Mouse (Mus musculus) stomach, postnatal 0 days (tissue): ENCODE data around the gene Fam189a1. TPM values are rescaled to one million over a fixed set of nuclear protein-coding genes. Genes with fewer than 3 reads are reported as not detected.

Source experiments
- ATAC-seq: fragments of 200-750 bp; cut with Nextera tagmentation; 2 replicates; pipeline ENCODE4 v1.8.0; 2017; ENCODE audit not compliant: low FRiP score, low TSS enrichment
- DNase-seq: peaks from one replicate; pipeline ENCODE4 v3.0.0-alpha.2; 2016; ENCODE audit warnings: low spot score
- H3K27ac ChIP-seq: fragments of 300-500 bp; sonication (generic); replicated peaks from 2 replicates; pipeline ENCODE4 v1.5.1; 2014; ENCODE audit warnings: mild to moderate bottlenecking, control low read depth
- H3K27me3 ChIP-seq: fragments of 300-500 bp; sonication (generic); 2 replicates; pipeline ENCODE4 v1.6.1; 2014; ENCODE audit warnings: low read length; ENCODE audit not compliant: control insufficient read depth, insufficient read depth
- H3K36me3 ChIP-seq: fragments of 300-500 bp; sonication (generic); 2 replicates; pipeline ENCODE4 v1.6.1; 2014; ENCODE audit warnings: low read length, mixed read lengths; ENCODE audit not compliant: control insufficient read depth, insufficient read depth
- H3K4me1 ChIP-seq: fragments of 300-500 bp; sonication (generic); replicated peaks from 2 replicates; pipeline ENCODE4 v1.6.1; 2014; ENCODE audit warnings: antibody characterized with exemption; ENCODE audit not compliant: control insufficient read depth, insufficient read depth
- H3K4me2 ChIP-seq: fragments of 300-500 bp; sonication (generic); replicated peaks from 2 replicates; pipeline ENCODE4 v1.6.1; 2014; ENCODE audit warnings: low read depth, mild to moderate bottlenecking, control low read depth, moderate library complexity
- H3K4me3 ChIP-seq: fragments of 300-500 bp; sonication (generic); 2 replicates; pipeline ENCODE4 v1.5.1; 2014; ENCODE audit warnings: low read depth, low read length, control low read depth
- H3K9ac ChIP-seq: fragments of 300-500 bp; sonication (generic); 2 replicates; pipeline ENCODE4 v1.6.1; 2014; ENCODE audit warnings: mild to moderate bottlenecking, low read length, control low read depth, mixed read lengths
- H3K9me3 ChIP-seq: fragments of 300-500 bp; sonication (generic); 2 replicates; pipeline ENCODE4 v1.6.1; 2016; ENCODE audit warnings: low read length; ENCODE audit not compliant: control insufficient read depth
- CTCF ChIP-seq: IDR thresholded peaks from 2 replicates; pipeline ENCODE4 v1.5.1; 2016; ENCODE audit warnings: antibody characterized with exemption, low read depth, mild to moderate bottlenecking, moderate library complexity
- EP300 ChIP-seq: optimal IDR thresholded peaks from 2 replicates; pipeline ENCODE3; 2016; ENCODE audit warnings: antibody characterized with exemption
- WGBS: fragments of 180-500 bp; shearing (Covaris S2); extraction: QIAGEN DNeasy Blood & Tissue Kit; methylation state at CpG from one replicate; pipeline ENCODE4 v1.1.7; 2014; 5-methylcytosine and 5-hydroxymethylcytosine counted together
- polyA plus RNA-seq: library from polyadenylated mRNA; unstranded; fragments of >200 nt; fragmentation: Nextera tagmentation; extraction: Ambion mirVana; gene quantifications from 2 replicates; pipeline ENCODE4 v1.2.1, GENCODE M21; 2015

The Fam189a1 gene
- polyA plus RNA-seq, 1 experiment from 2014 or later: 0.25 TPM

GRCm38 (mm10) chr7:65141907-65142698 lies 14.3 kb downstream of the Fam189a1 start:
- Histone ChIP-seq H3K4me2 (no peak overlapping the region), H3K27ac (no peak overlapping the region), H3K27me3 (no peaks in the 10 kb centered on the region), H3K4me3 (no peak overlapping the region), H3K36me3 (no peaks in the 10 kb centered on the region), H3K9me3 (no peaks in the 10 kb centered on the region), H3K9ac (no peak overlapping the region), H3K4me1 (no peaks in the 10 kb centered on the region)
- DNase-seq: no peak
- ATAC-seq: no peak
- WGBS: 43% methylated on average over 6 of the region's 6 CpGs
- TF ChIP-seq EP300 (no peak), CTCF (no peak)

- Histone ChIP-seq H3K4me3 (no peak overlapping the region), H3K36me3 (no peaks in the 10 kb centered on the region), H3K4me2 (no peak overlapping the region), H3K9ac (no peak overlapping the region), H3K4me1 (no peaks in the 10 kb centered on the region), H3K27me3 (no peaks in the 10 kb centered on the region), H3K9me3 (no peaks in the 10 kb centered on the region), H3K27ac (no peak overlapping the region)
- WGBS: 67% methylated on average over 5 of the region's 5 CpGs
- TF ChIP-seq EP300: no peak
- TF ChIP-seq CTCF: no peak
- DNase-seq (no peak), ATAC-seq (no peak)
These were observed 15.5 kb downstream of the Fam189a1 start for GRCm38 (mm10) chr7:65140832-65141231.

GRCm38 (mm10) chr7:65140099-65140498 lies 16.3 kb downstream of the Fam189a1 start:
- Histone ChIP-seq H3K4me2 (no peak overlapping the region), H3K4me3 (no peak overlapping the region), H3K36me3 (no peaks in the 10 kb centered on the region), H3K27ac (no peak overlapping the region), H3K9me3 (no peaks in the 10 kb centered on the region), H3K9ac (no peak overlapping the region), H3K27me3 (no peaks in the 10 kb centered on the region), H3K4me1 (no peaks in the 10 kb centered on the region)
- WGBS: 54% methylated on average over 5 of the region's 5 CpGs
- ATAC-seq: no peak
- no peak for TF ChIP-seq EP300
- TF ChIP-seq CTCF: no peak
- DNase-seq: no peak

- Histone ChIP-seq H3K27ac (no peak overlapping the region), H3K4me2 (no peak overlapping the region), H3K4me3 (no peak overlapping the region), H3K9me3 (no peaks in the 10 kb centered on the region), H3K27me3 (no peaks in the 10 kb centered on the region), H3K9ac (no peak overlapping the region), H3K4me1 (no peaks in the 10 kb centered on the region), H3K36me3 (no peaks in the 10 kb centered on the region)
- TF ChIP-seq EP300 (no peak), CTCF (no peak)
- WGBS: 77% methylated on average over 3 of the region's 3 CpGs
- ATAC-seq (no peak), DNase-seq (no peak)
These were observed 32.6 kb downstream of the Fam189a1 start for GRCm38 (mm10) chr7:65123766-65124165.

GRCm38 (mm10) chr7:65116903-65117302 lies 39.5 kb downstream of the Fam189a1 start:
- Histone ChIP-seq H3K27me3 (no peaks in the 10 kb centered on the region), H3K4me2 (no peak overlapping the region), H3K9ac (no peak overlapping the region), H3K27ac (no peak overlapping the region), H3K4me1 (no peaks in the 10 kb centered on the region), H3K9me3 (no peaks in the 10 kb centered on the region), H3K36me3 (no peaks in the 10 kb centered on the region), H3K4me3 (no peak overlapping the region)
- ATAC-seq (no peak), DNase-seq (no peak)
- TF ChIP-seq EP300: no peak
- TF ChIP-seq CTCF: no peak
- 89% methylated on average over 7 of the region's 7 CpGs for WGBS

- no peaks in the 10 kb centered on the region for H3K9me3 ChIP-seq
- no peaks in the 10 kb centered on the region for H3K36me3 ChIP-seq
- WGBS: 88% methylated on average over 3 of the region's 3 CpGs
- DNase-seq (no peak), ATAC-seq (no peak)
- TF ChIP-seq CTCF (no peak), EP300 (no peak)
- no peaks in the 10 kb centered on the region for H3K4me1 ChIP-seq
- no peak overlapping the region for H3K27ac ChIP-seq
- H3K9ac ChIP-seq: no peak overlapping the region
- H3K4me3 ChIP-seq: no peak overlapping the region
- H3K27me3 ChIP-seq: no peaks in the 10 kb centered on the region
- no peak overlapping the region for H3K4me2 ChIP-seq
These were observed 41.0 kb downstream of the Fam189a1 start for GRCm38 (mm10) chr7:65115366-65115765.
